Comparison of ENCODE assay signal across 9 mouse cellular contexts in the genomic region with DNA sequence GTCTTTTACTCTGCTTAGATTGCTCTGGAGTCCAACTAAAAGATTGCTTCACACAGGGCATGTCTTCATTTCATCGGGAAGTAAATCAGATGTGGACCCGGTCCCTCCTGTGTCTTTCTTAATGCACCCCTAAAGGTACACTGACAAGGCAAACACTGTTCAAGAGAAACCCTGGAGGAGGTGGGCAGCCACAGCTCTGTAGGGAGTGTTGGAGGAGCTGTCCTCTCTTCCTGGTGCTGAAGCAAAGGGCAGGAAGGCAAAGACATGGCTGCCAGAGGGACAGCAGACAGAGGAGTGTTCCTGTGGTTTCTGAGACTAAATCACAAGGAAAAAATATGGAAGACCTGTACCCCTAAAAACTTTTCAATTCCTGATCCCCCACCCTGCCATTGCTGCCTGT. TPM values are rescaled to one million over a fixed set of nuclear protein-coding genes. Genes with fewer than 3 reads are reported as not detected.
DNase-seq lines count a peak whose midpoint lies in the region; ATAC-seq and TF ChIP-seq lines count a peak whose summit lies in the region.
"Had no signal": no experiment of that assay in that cellular context is flagged by ENCODE, and none has a peak within 500 bp of the region (broad histone marks: within the 10 kb centered on the region; RNA-seq: fewer than 3 reads in every experiment).

No protein-coding gene starts in this region.

- no peak overlapping the region for H3K9ac ChIP-seq in hindbrain, embryonic 14.5 days
- H3K9ac ChIP-seq in midbrain, embryonic 15.5 days: no peak overlapping the region

- H3K27ac ChIP-seq in hindbrain, embryonic 14.5 days: no peak overlapping the region
- H3K27ac ChIP-seq in midbrain, embryonic 15.5 days: no peak overlapping the region
- no peak overlapping the region for H3K27ac ChIP-seq in layer of hippocampus, adult 2 months

- peak; percentile 30 to 45 for DNase-seq in layer of hippocampus, postnatal 10 days (ENCODE audit: low spot score in 2 of 2)
- DNase-seq in layer of hippocampus, adult 9-10 months (ENCODE audit: low spot score): no peak
- peak; percentile 44 for DNase-seq in adrenal gland, postnatal 25 days
- DNase-seq in hindbrain, embryonic 14.5 days (ENCODE audit: low spot score): peak; percentile 66
- no peak for DNase-seq in cerebellum, adult 8-10 months
- DNase-seq in layer of hippocampus, adult 2 months (ENCODE audit: low spot score in 2 of 2): no peak
- no peak for DNase-seq in gastrocnemius, postnatal 36 days

- WGBS in hindbrain, embryonic 14.5 days: 37% methylated on average over 2 of the region's 2 CpGs
- 35% methylated on average over 2 of the region's 2 CpGs for WGBS in midbrain, embryonic 15.5 days

- no peaks in the 10 kb centered on the region for H3K36me3 ChIP-seq in hindbrain, embryonic 14.5 days (replicated peaks; ENCODE audit: control insufficient read depth, insufficient read depth)
- H3K36me3 ChIP-seq in midbrain, embryonic 15.5 days (replicated peaks): no peaks in the 10 kb centered on the region

- H3K27me3 ChIP-seq in hindbrain, embryonic 14.5 days (ENCODE audit: control insufficient read depth, insufficient read depth, low read length): no peaks in the 10 kb centered on the region
- no peaks in the 10 kb centered on the region for H3K27me3 ChIP-seq in midbrain, embryonic 15.5 days (replicated peaks)

- no peak overlapping the region for H3K4me3 ChIP-seq in hindbrain, embryonic 14.5 days (replicated peaks; ENCODE audit: low read length)
- no peak overlapping the region for H3K4me3 ChIP-seq in midbrain, embryonic 15.5 days
- no peak overlapping the region for H3K4me3 ChIP-seq in layer of hippocampus, adult 2 months
- H3K4me3 ChIP-seq: megakaryocyte, embryonic 14.5 days had no signal

- no peak for TF ChIP-seq CTCF in layer of hippocampus, adult 2 months (conservative IDR thresholded peaks at IDR 0.05)

- H3K4me1 ChIP-seq in hindbrain, embryonic 14.5 days (replicated peaks; ENCODE audit: control insufficient read depth, insufficient read depth, low read length): peaks cover 18% of the 10 kb centered on the region
- peaks cover 27% of the 10 kb centered on the region for H3K4me1 ChIP-seq in midbrain, embryonic 15.5 days

- peak overlapping the region; percentile 53 for H3K4me2 ChIP-seq in hindbrain, embryonic 14.5 days (replicated peaks)
- peak overlapping the region; percentile 57 for H3K4me2 ChIP-seq in midbrain, embryonic 15.5 days

- H3K9me3 ChIP-seq in hindbrain, embryonic 14.5 days (ENCODE audit: control insufficient read depth, low read length): no peaks in the 10 kb centered on the region
- H3K9me3 ChIP-seq in midbrain, embryonic 15.5 days: no peaks in the 10 kb centered on the region

- no peak for ATAC-seq in hindbrain, embryonic 14.5 days (ENCODE audit: low FRiP score)
- ATAC-seq in midbrain, embryonic 15.5 days (replicated peaks): no peak

- intact Hi-C loops in gastrocnemius, postnatal 36 days (cut with DNase I): no loop called here

RNA-seq across cellular contexts. Expression of a gene that starts 31.1 kb away (rescaled TPM):
- total RNA-seq in layer of hippocampus, postnatal 10 days (2021): 100 to 1,000 TPM; 222 to 228 TPM
- total RNA-seq in adrenal gland, postnatal 25 days (2021): 5.5 and 7.8 TPM in 2 replicates
- polyA plus RNA-seq in hindbrain, embryonic 14.5 days (2014; fragmentation: Nextera tagmentation; extraction: Ambion mirVana): 55.1 and 56.6 TPM in 2 replicates
- 55.6 and 62.1 TPM in 2 replicates for polyA plus RNA-seq in midbrain, embryonic 15.5 days (2015; fragmentation: Nextera tagmentation; extraction: Ambion mirVana)
- 100 to 1,000 TPM; 307 to 310 TPM for total RNA-seq in layer of hippocampus, adult 2 months (2021)
- 1 to 10 TPM; 1.4 to 1.5 TPM for total RNA-seq in gastrocnemius, postnatal 36 days (2021)

Comparison
In these comparisons a context has a peak if more than half of its experiments do, and no peak if none do; other contexts are left out.
1. DNase-seq: peak in layer of hippocampus, postnatal 10 days (2 of 2), adrenal gland, postnatal 25 days (single experiment) and hindbrain, embryonic 14.5 days (single experiment); none in layer of hippocampus, adult 9-10 months (single experiment), cerebellum, adult 8-10 months (single experiment), layer of hippocampus, adult 2 months (0 of 2) and gastrocnemius, postnatal 36 days (0 of 2).
2. RNA of a gene that starts 31.1 kb away (total RNA-seq): 307 to 310 TPM in layer of hippocampus, adult 2 months and 222 to 228 TPM in layer of hippocampus, postnatal 10 days; 5.5 to 7.8 TPM in adrenal gland, postnatal 25 days and 1.4 to 1.5 TPM in gastrocnemius, postnatal 36 days; every median in the first group is over 10 times any median in the second.